Mouse (Mus musculus) olfactory bulb, adult 2 months (tissue): ENCODE measurements at regions not wholly inside any gene's neighbourhood (a gene's known extent, or its start where the extent isn't known, plus 50 kb on each side); places are given as distances from the start of the nearest gene placed in this dataset.

Experiments
- CTCF ChIP-seq: fragments of 200-500 bp; IDR thresholded peaks from 2 replicates; pipeline ENCODE4 v1.5.1; 2012; ENCODE audit warnings: low read depth, mild to moderate bottlenecking, low read length, moderate library complexity; ENCODE audit not compliant: insufficient read depth
- POLR2A ChIP-seq: fragments of 200-500 bp; IDR thresholded peaks from 2 replicates; pipeline ENCODE4 v1.6.1; 2012; ENCODE audit warnings: mild to moderate bottlenecking, low read depth, low read length, moderate library complexity; ENCODE audit not compliant: insufficient read depth

- TF ChIP-seq CTCF (no peak), POLR2A (no peak)
These were observed 113.1 kb downstream of the Tsen15 start for GRCm38 (mm10) chr1:152273430-152273829.
